Mouse (Mus musculus) hindbrain, embryonic 13.5 days (tissue): Measurements from ENCODE around the gene Parva. TPM values are rescaled to one million over a fixed set of nuclear protein-coding genes. Genes with fewer than 3 reads are reported as not detected.
A peak's percentile ranks its signal among the peaks of the same experiment; 100 is the strongest.

Source experiments
- ATAC-seq: fragments of 200-750 bp; cut with Nextera tagmentation; 2 replicates; pipeline ENCODE4 v1.8.0; 2017; ENCODE audit warnings: moderate TSS enrichment; ENCODE audit not compliant: low FRiP score
- H3K27ac ChIP-seq: fragments of 300-500 bp; sonication (generic); 2 replicates; pipeline ENCODE4 v1.5.1; 2015; ENCODE audit warnings: inconsistent platforms, mild to moderate bottlenecking, moderate library complexity
- H3K27me3 ChIP-seq: fragments of 300-500 bp; sonication (generic); 2 replicates; pipeline ENCODE4 v1.6.1; 2015; ENCODE audit warnings: mild to moderate bottlenecking, inconsistent platforms
- H3K36me3 ChIP-seq: fragments of 300-500 bp; sonication (generic); 2 replicates; pipeline ENCODE4 v1.6.1; 2015; ENCODE audit warnings: mild to moderate bottlenecking, inconsistent platforms
- H3K4me1 ChIP-seq: fragments of 300-500 bp; sonication (generic); replicated peaks from 2 replicates; pipeline ENCODE4 v1.6.1; 2015; ENCODE audit warnings: inconsistent platforms
- H3K4me2 ChIP-seq: fragments of 300-500 bp; sonication (generic); 2 replicates; pipeline ENCODE4 v1.6.1; 2015; ENCODE audit warnings: inconsistent platforms, mild to moderate bottlenecking, moderate library complexity
- H3K4me3 ChIP-seq: fragments of 300-500 bp; sonication (generic); 2 replicates; pipeline ENCODE4 v1.5.1; 2015; ENCODE audit warnings: mild to moderate bottlenecking, inconsistent platforms
- H3K9ac ChIP-seq: fragments of 300-500 bp; sonication (generic); 2 replicates; pipeline ENCODE4 v1.6.1; 2015; ENCODE audit warnings: mild to moderate bottlenecking, inconsistent platforms
- H3K9me3 ChIP-seq: fragments of 300-500 bp; sonication (generic); 2 replicates; pipeline ENCODE4 v1.6.1; 2016; ENCODE audit warnings: inconsistent platforms
- WGBS: fragments of 180-500 bp; shearing (Covaris S2); methylation state at CpG from one replicate; pipeline ENCODE4 v1.1.7; 2015; 5-methylcytosine and 5-hydroxymethylcytosine counted together
- polyA plus RNA-seq: library from polyadenylated mRNA; unstranded; fragments of >200 nt; fragmentation: Nextera tagmentation; extraction: Ambion mirVana; gene quantifications from 2 replicates; pipeline ENCODE4 v1.2.1, GENCODE M21; 2015

The Parva gene
- polyA plus RNA-seq, 1 experiment from 2014 or later: 30.8 TPM

DNA sequence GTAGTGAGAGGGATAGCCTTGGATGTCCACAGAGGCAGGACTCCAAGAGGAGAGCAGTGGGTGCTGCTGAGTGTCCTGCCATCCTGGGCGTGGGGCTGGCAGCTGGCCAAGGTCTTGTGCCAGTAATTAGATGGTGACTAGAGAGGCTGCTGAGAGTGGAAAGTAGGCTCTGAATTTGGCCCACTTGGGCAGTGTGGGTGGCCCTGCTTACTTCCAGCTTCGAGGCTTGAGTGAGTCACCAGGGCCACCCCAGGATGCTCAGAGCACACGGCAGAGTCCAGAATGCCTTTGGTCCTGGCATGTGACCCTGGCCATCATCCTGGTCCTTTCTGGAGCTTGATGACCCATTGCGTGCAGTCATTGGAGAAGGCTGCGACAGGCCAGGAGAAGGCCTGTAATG, 31.1 kb downstream of the Parva start:
- Histone ChIP-seq H3K4me2 (no peak overlapping the region), H3K27me3 (0 out of 2 replicates have a peak, but pooled peaks cover 2% of the 10 kb centered on the region), H3K36me3 (no peaks in the 10 kb centered on the region), H3K9me3 (no peaks in the 10 kb centered on the region), H3K4me1 (peaks cover 14% of the 10 kb centered on the region), H3K27ac (no peak overlapping the region), H3K4me3 (no peak overlapping the region), H3K9ac (no peak overlapping the region)
- 77% methylated on average over 5 of the region's 5 CpGs for WGBS
- no peak for ATAC-seq

DNA sequence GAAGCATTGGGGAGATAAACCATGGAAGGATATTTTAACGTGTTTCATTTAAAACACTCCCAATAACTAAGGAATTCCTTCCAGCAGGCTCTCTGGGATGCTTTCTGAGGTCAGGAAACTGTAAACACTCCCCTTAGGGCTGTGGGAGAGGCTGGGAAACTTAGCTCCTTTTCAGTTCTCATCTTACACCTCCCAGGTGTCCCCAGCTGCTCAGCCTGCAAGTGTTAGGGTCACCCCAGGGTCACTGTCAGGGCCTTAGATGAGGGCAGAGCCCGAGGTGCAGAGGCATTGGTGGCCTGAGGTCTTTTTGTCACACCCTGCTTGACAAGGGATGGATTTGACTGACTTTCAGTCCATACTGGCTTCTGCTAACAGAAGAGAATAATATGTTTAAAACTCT, 35.8 kb downstream of the Parva start:
- Histone ChIP-seq H3K9me3 (no peaks in the 10 kb centered on the region), H3K4me2 (no peak overlapping the region), H3K36me3 (no peaks in the 10 kb centered on the region), H3K9ac (no peak overlapping the region), H3K27me3 (0 out of 2 replicates have a peak, but pooled peaks cover 2% of the 10 kb centered on the region), H3K4me1 (peaks cover 9% of the 10 kb centered on the region), H3K4me3 (no peak overlapping the region), H3K27ac (no peak overlapping the region)
- 10% methylated on average over 2 of the region's 2 CpGs for WGBS
- ATAC-seq: no peak

DNA sequence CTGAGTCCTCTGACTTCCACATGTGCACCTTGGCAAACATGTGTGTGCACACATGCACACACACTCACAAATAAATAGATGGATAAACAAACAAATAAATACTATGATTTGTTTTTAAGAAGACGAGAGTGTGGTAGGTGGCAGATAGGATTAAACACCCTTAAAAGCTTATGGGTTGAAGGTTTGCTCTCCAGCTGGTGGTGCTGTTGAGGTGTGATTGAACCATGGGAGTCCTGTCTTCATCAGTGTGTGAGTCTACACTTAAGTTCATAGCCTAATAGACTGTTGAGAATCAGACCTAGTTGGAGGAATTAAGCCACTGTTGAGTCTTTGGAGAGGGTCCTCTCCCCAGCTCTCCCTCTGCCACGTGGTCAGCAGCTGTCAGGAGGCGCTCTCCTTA, 38.6 kb downstream of the Parva start:
- Histone ChIP-seq H3K9ac (no peak overlapping the region), H3K27me3 (0 out of 2 replicates have a peak, but pooled peaks cover 2% of the 10 kb centered on the region), H3K4me3 (no peak overlapping the region), H3K9me3 (no peaks in the 10 kb centered on the region), H3K27ac (no peak overlapping the region), H3K4me1 (peaks cover 17% of the 10 kb centered on the region), H3K4me2 (no peak overlapping the region), H3K36me3 (no peaks in the 10 kb centered on the region)
- 90% methylated on average over 3 of the region's 3 CpGs for WGBS
- ATAC-seq: no peak

DNA sequence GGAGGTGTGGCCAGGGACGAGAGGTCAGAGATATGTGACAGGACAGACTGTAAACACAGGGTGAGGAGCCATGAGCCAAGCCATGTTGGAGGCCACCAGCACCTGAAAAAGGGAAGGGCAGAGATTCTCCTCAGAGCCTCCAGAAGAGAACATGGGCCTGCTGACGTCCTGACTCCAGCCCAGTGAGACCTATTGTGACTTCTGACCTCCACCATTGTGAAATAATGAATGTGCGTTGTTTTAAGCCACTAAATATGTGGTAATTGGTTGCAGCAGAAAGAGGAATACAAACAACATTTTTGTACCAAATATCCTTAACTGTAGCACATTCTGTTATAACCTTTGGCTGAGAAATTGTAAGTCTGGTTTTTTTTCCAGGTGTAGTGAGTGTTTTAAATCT, 39.5 kb downstream of the Parva start:
- no peak for ATAC-seq
- no peaks in the 10 kb centered on the region for H3K9me3 ChIP-seq
- WGBS: 73% methylated on average over 3 of the region's 3 CpGs
- H3K27me3 ChIP-seq: 0 out of 2 replicates have a peak, but pooled peaks cover 2% of the 10 kb centered on the region
- no peak overlapping the region for H3K27ac ChIP-seq
- no peaks in the 10 kb centered on the region for H3K36me3 ChIP-seq
- H3K9ac ChIP-seq: no peak overlapping the region
- peaks cover 23% of the 10 kb centered on the region for H3K4me1 ChIP-seq
- H3K4me2 ChIP-seq: no peak overlapping the region
- no peak overlapping the region for H3K4me3 ChIP-seq

DNA sequence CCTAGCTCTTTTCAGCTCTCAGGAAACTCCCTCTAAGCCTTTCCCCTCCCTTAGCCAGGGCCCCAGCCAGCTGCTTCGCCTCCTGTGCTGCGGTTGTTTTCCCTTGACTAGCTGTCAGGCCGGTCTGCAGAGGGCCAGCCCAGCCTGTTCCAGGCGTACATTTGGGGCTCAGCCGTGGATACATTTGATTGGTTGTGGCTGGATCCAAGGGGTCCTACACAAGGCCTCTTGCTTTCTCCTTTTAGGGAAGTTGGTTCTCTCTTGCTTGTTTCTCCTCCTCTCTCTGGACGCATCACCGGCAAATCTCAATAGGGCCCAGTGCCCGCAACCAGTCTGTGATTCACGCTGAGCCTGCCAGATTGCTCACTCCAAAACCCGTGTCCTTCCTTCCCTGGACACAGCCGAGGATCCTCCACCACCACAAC, 40.4 kb downstream of the Parva start:
- Histone ChIP-seq H3K27ac (peak overlapping the region; percentile 62; the same call in 1 of the 2 replicates), H3K36me3 (no peaks in the 10 kb centered on the region), H3K4me1 (peaks cover 27% of the 10 kb centered on the region), H3K4me2 (no peak overlapping the region), H3K9ac (peak overlapping the region; percentile 14; the same call in 1 of the 2 replicates), H3K27me3 (no peaks in the 10 kb centered on the region), H3K9me3 (no peaks in the 10 kb centered on the region), H3K4me3 (no peak overlapping the region)
- ATAC-seq: peak; percentile 57; the same call in 1 of the 2 replicates
- 15% methylated on average over 11 of the region's 11 CpGs for WGBS

DNA sequence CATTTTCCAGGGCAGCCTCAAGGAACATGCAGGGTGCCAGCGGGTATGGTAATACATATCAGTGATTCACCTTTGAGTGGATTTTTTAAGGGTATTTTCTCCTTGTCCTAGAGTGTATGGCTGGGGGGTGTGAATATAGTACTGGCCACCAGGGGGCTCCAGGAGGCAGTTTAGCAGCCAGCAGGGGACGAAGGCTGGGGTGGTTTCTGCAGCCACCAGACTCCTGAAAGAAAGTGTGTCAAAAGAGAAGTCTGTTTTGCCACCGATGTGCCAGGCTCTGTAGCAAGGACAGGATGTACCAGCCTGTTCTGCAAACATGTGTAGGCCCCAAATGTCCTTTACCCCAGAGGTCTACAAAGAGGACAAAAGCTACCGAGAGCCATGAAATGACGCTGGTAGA, 42.5 kb downstream of the Parva start:
- Histone ChIP-seq H3K4me1 (peaks cover 41% of the 10 kb centered on the region), H3K36me3 (no peaks in the 10 kb centered on the region), H3K4me2 (no peak overlapping the region), H3K27ac (no peak overlapping the region), H3K9me3 (no peaks in the 10 kb centered on the region), H3K4me3 (no peak overlapping the region), H3K9ac (no peak overlapping the region), H3K27me3 (no peaks in the 10 kb centered on the region)
- WGBS: 37% methylated on average over 5 of the region's 5 CpGs
- no peak for ATAC-seq

DNA sequence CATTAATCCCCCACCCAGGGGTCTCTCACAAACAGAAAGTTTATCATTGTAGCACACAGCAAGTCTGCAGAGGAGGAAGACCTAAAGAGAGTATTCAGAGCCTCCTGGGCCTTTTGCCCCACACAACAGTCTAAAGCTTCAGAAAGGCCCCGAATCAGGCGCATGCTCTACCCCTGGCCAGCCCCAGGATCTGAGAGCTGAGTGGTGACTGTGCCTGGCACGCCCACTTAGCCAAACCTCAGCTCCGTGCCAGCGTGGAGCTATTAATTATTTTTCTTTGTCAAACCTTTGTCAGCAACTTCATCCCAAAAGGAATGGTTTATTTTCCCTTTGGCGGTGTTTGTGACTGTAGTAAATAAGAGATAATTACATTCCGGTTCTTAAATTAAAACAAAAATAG, 44.0 kb downstream of the Parva start:
- WGBS: 64% methylated on average over 7 of the region's 7 CpGs
- Histone ChIP-seq H3K4me2 (no peak overlapping the region), H3K4me3 (no peak overlapping the region), H3K4me1 (peaks cover 41% of the 10 kb centered on the region), H3K9me3 (no peaks in the 10 kb centered on the region), H3K27ac (no peak overlapping the region), H3K9ac (no peak overlapping the region), H3K27me3 (no peaks in the 10 kb centered on the region), H3K36me3 (no peaks in the 10 kb centered on the region)
- ATAC-seq: no peak

DNA sequence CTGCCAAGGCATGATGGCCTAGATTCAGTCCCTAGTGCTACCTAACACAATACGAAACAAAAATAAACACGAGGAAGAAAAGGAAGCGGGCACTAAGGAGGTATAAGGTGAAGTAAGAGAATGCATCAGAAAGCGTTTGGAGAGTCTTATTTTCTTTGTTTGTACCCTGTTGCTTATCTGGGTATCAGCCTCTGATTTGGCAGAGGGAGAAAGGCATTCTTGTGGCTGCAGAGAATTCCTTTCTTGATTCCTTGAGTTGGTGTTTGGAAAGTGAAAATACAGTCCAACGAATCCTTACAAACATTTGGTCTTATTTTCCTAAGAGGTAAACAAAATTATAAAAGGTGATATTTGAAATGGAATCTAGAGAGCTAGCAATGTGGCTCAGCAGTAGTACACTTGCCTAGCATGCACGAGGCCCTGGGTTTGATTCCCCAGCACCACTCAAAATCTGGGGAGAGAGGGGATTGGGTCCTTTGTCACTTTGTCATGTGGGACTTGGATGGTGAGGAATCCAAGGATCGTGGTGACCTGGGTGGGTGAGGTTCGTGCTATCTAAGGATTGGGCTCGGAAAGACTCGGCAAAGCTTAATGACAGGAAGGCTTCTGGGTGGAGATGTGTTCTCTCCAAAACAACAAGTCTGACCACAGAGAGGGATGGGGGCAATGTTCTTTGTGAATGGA, 44.9 kb downstream of the Parva start:
- WGBS: 85% methylated on average over 10 of the region's 10 CpGs
- Histone ChIP-seq H3K4me1 (peaks cover 41% of the 10 kb centered on the region), H3K9ac (no peak overlapping the region), H3K36me3 (no peaks in the 10 kb centered on the region), H3K27ac (no peak overlapping the region), H3K27me3 (no peaks in the 10 kb centered on the region), H3K9me3 (no peaks in the 10 kb centered on the region), H3K4me2 (no peak overlapping the region), H3K4me3 (no peak overlapping the region)
- no peak for ATAC-seq

DNA sequence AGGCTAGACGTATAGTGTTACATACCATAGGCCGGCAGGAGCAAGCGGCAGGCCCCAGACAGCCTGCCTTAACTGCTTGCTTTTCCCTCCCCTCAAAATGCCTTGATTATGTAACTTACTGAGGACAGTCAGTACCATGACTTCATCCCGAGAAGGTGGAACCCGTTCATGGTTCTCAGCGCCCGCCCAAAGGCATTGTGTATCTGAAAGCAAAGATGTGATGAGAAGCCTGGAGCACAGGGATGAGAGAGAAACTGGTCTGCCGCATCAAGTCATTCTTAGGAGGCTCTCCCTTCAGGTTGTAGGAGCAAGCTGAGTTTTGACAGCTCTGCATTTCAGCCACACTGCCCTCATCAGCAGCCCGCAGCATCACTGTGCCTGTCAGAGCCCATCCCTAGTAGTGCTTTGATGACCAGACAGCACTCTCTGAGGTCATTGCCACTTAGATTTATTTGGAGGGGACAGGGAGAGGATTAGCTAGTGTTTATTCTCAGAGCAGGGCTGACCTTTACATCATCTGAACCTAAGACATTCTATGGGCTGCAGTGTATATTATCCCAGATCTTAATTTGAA, 45.5 kb downstream of the Parva start:
- no peak for ATAC-seq
- H3K36me3 ChIP-seq: no peaks in the 10 kb centered on the region
- H3K4me3 ChIP-seq: no peak overlapping the region
- WGBS: 66% methylated on average over 9 of the region's 9 CpGs
- no peak overlapping the region for H3K27ac ChIP-seq
- H3K9me3 ChIP-seq: no peaks in the 10 kb centered on the region
- H3K9ac ChIP-seq: no peak overlapping the region
- H3K27me3 ChIP-seq: no peaks in the 10 kb centered on the region
- no peak overlapping the region for H3K4me2 ChIP-seq
- peaks cover 35% of the 10 kb centered on the region for H3K4me1 ChIP-seq

DNA sequence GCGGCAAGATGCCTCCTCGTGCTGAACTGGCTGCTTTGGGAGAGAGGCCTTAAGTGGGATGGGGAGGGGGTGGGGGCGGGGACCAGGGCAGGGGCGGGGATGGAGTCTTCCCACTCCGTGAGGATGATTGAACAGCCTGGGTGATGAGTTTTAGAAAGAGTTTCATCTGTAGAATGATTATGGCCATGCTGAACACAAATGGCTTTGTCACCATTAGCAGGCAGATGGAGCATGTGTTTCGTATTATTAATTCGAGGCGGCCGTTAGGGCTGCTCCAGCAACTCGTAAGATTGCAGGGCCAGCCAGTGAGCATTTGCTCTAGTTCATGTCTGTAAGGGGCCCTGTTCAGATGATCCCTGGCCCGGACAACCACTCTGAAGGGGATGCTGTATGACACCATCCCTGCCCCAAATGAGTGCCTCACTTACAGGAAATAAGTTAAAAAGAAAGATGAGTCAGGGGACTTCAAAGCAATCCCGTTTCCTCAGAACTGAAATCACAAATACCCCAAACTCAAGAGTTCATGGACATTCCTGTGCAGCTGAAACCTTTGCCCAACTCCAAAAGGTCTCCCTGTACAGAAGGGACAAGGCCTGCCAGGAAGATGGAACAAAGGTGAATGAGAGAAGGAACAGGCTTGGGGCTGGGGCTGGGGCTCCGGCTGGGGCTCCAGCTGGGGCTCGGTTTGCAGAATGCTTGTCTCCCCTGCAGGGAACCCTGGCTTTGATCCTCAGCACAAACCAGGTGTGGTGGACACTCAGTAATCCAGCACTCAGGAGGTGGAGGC, 46.5 kb downstream of the Parva start:
- WGBS: 23% methylated on average over 14 of the region's 14 CpGs
- H3K4me2 ChIP-seq: no peak overlapping the region
- ATAC-seq: no peak

DNA sequence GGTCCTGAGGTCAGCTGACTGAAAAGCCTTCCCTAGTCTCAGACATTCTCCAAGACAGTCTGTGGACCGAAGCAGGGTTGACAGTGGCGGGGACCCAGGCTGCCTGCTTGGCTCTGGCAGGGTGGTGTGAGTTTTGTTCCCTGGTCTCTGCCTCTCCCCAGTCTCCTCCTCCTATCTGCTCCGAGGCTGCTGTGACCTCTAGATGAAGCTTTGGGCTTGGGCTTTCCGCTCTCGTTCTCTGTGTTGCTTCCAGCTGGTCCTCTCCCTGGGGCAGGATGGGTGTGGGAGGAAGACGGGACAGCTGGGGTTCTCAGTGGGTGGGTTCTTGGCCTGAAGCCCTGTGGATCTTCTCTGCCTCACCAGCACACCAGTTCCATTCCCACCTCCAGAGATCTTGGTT, 51.8 kb downstream of the Parva start:
- Histone ChIP-seq H3K27ac (no peak overlapping the region), H3K9me3 (no peaks in the 10 kb centered on the region), H3K9ac (no peak overlapping the region), H3K4me2 (no peak overlapping the region), H3K4me3 (no peak overlapping the region), H3K27me3 (no peaks in the 10 kb centered on the region), H3K36me3 (no peaks in the 10 kb centered on the region), H3K4me1 (peaks cover 28% of the 10 kb centered on the region)
- no peak for ATAC-seq
- WGBS: 46% methylated on average over 6 of the region's 6 CpGs

More for the DNA sequence above, 46.5 kb downstream of the Parva start:
- Histone ChIP-seq H3K4me3 (no peak overlapping the region), H3K36me3 (no peaks in the 10 kb centered on the region), H3K27me3 (no peaks in the 10 kb centered on the region), H3K27ac (0 out of 2 replicates have a peak overlapping the region, but pooled peaks have one; percentile 10), H3K9ac (no peak overlapping the region), H3K4me1 (peaks cover 29% of the 10 kb centered on the region), H3K9me3 (no peaks in the 10 kb centered on the region)

DNA sequence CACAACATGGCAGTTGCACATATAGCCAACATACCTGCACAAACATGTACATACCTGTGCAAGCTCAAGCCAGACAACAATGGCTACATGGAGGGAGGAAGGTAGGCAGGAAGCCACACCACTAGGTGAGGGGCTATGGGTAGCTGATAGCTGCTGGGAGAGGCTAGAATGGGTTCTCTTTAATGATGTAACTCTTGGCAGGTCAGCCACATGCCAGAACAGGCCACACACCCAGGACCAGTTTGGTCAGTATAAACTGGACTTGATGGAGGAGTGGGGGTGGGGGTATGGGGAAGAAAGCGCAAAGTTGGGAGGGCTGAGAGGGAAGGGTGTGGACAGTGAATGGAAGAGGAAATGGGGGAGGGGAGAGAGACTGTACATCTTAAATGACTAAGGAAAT, 53.7 kb downstream of the Parva start:
- no peak overlapping the region for H3K4me2 ChIP-seq
- no peak overlapping the region for H3K9ac ChIP-seq
- no peaks in the 10 kb centered on the region for H3K9me3 ChIP-seq
- 94% methylated on average over 1 of the region's 1 CpGs for WGBS
- no peak for ATAC-seq
- H3K36me3 ChIP-seq: no peaks in the 10 kb centered on the region
- no peaks in the 10 kb centered on the region for H3K27me3 ChIP-seq
- no peak overlapping the region for H3K27ac ChIP-seq
- H3K4me3 ChIP-seq: no peak overlapping the region
- peaks cover 26% of the 10 kb centered on the region for H3K4me1 ChIP-seq
